Mouse (Mus musculus): Measurements from ENCODE around the gene Osbpl6. TPM values are rescaled to one million over a fixed set of nuclear protein-coding genes. Genes with fewer than 3 reads are reported as not detected.

Osbpl6 gene
- polyA plus RNA-seq, 1 experiment from 2014 or later = 13.8 TPM

- DNase-seq (ENCODE audit: low spot score) = no peak
- H3K36me3 ChIP-seq (ENCODE audit: control insufficient read depth, insufficient read depth, low read length) = no peaks in the 10 kb centered on the region
- H3K27me3 ChIP-seq (ENCODE audit: control insufficient read depth, insufficient read depth, low read length) = no peaks in the 10 kb centered on the region
- H3K27ac ChIP-seq (ENCODE audit: low read depth, low read length) = no peak overlapping the region
- no peaks in the 10 kb centered on the region for H3K9me3 ChIP-seq (ENCODE audit: control insufficient read depth, low read length)
- H3K4me1 ChIP-seq (replicated peaks; ENCODE audit: control insufficient read depth, insufficient read depth, low read length) = no peaks in the 10 kb centered on the region
- H3K4me3 ChIP-seq (ENCODE audit: low read depth, low read length) = no peak overlapping the region
- H3K4me2 ChIP-seq (ENCODE audit: low read depth, low read length, severe bottlenecking) = no peak overlapping the region
- no peak for ATAC-seq (replicated peaks; ENCODE audit: low FRiP score)
- H3K9ac ChIP-seq (ENCODE audit: low read length) = no peak overlapping the region
- 91% methylated on average over 7 of the region's 7 CpGs for WGBS
Observed at GRCm38 (mm10) chr2:76434224-76434623, 27.9 kb downstream of the Osbpl6 start.

- Histone ChIP-seq H3K4me1 (replicated peaks; ENCODE audit: control insufficient read depth, insufficient read depth, low read length) (no peaks in the 10 kb centered on the region), H3K27me3 (ENCODE audit: control insufficient read depth, insufficient read depth, low read length) (no peaks in the 10 kb centered on the region), H3K4me2 (ENCODE audit: low read depth, low read length, severe bottlenecking) (no peak overlapping the region), H3K9ac (ENCODE audit: low read length) (no peak overlapping the region), H3K27ac (ENCODE audit: low read depth, low read length) (no peak overlapping the region), H3K36me3 (ENCODE audit: control insufficient read depth, insufficient read depth, low read length) (no peaks in the 10 kb centered on the region), H3K9me3 (ENCODE audit: control insufficient read depth, low read length) (no peaks in the 10 kb centered on the region), H3K4me3 (ENCODE audit: low read depth, low read length) (no peak overlapping the region)
- ATAC-seq (replicated peaks; ENCODE audit: low FRiP score) (no peak), DNase-seq (ENCODE audit: low spot score) (no peak)
- 92% methylated on average over 7 of the region's 7 CpGs for WGBS
Observed at GRCm38 (mm10) chr2:76435667-76436239, 29.4 kb downstream of the Osbpl6 start.

GRCm38 (mm10) chr2:76437372-76437771 lies 31.1 kb downstream of the Osbpl6 start:
- Histone ChIP-seq H3K9ac (ENCODE audit: low read length) (no peak overlapping the region), H3K36me3 (ENCODE audit: control insufficient read depth, insufficient read depth, low read length) (no peaks in the 10 kb centered on the region), H3K9me3 (ENCODE audit: control insufficient read depth, low read length) (no peaks in the 10 kb centered on the region), H3K4me1 (replicated peaks; ENCODE audit: control insufficient read depth, insufficient read depth, low read length) (no peaks in the 10 kb centered on the region), H3K27me3 (ENCODE audit: control insufficient read depth, insufficient read depth, low read length) (no peaks in the 10 kb centered on the region), H3K4me3 (ENCODE audit: low read depth, low read length) (no peak overlapping the region), H3K27ac (ENCODE audit: low read depth, low read length) (no peak overlapping the region), H3K4me2 (ENCODE audit: low read depth, low read length, severe bottlenecking) (no peak overlapping the region)
- WGBS = 88% methylated on average over 2 of the region's 2 CpGs
- ATAC-seq (replicated peaks; ENCODE audit: low FRiP score) (no peak), DNase-seq (ENCODE audit: low spot score) (no peak)

- Histone ChIP-seq H3K9ac (ENCODE audit: low read length) (no peak overlapping the region), H3K4me2 (ENCODE audit: low read depth, low read length, severe bottlenecking) (no peak overlapping the region), H3K4me1 (replicated peaks; ENCODE audit: control insufficient read depth, insufficient read depth, low read length) (no peaks in the 10 kb centered on the region), H3K36me3 (ENCODE audit: control insufficient read depth, insufficient read depth, low read length) (no peaks in the 10 kb centered on the region), H3K9me3 (ENCODE audit: control insufficient read depth, low read length) (no peaks in the 10 kb centered on the region), H3K4me3 (ENCODE audit: low read depth, low read length) (no peak overlapping the region), H3K27ac (ENCODE audit: low read depth, low read length) (no peak overlapping the region), H3K27me3 (ENCODE audit: control insufficient read depth, insufficient read depth, low read length) (no peaks in the 10 kb centered on the region)
- no peak for ATAC-seq (replicated peaks; ENCODE audit: low FRiP score)
- DNase-seq (ENCODE audit: low spot score) = no peak
- WGBS = 46% methylated on average over 2 of the region's 2 CpGs
Observed at GRCm38 (mm10) chr2:76439540-76439939, 33.2 kb downstream of the Osbpl6 start.

GRCm38 (mm10) chr2:76442086-76442485 lies 35.8 kb downstream of the Osbpl6 start:
- Histone ChIP-seq H3K9ac (ENCODE audit: low read length) (no peak overlapping the region), H3K9me3 (ENCODE audit: control insufficient read depth, low read length) (no peaks in the 10 kb centered on the region), H3K4me2 (ENCODE audit: low read depth, low read length, severe bottlenecking) (no peak overlapping the region), H3K27me3 (ENCODE audit: control insufficient read depth, insufficient read depth, low read length) (no peaks in the 10 kb centered on the region), H3K27ac (ENCODE audit: low read depth, low read length) (no peak overlapping the region), H3K4me1 (replicated peaks; ENCODE audit: control insufficient read depth, insufficient read depth, low read length) (no peaks in the 10 kb centered on the region), H3K36me3 (ENCODE audit: control insufficient read depth, insufficient read depth, low read length) (no peaks in the 10 kb centered on the region), H3K4me3 (ENCODE audit: low read depth, low read length) (no peak overlapping the region)
- ATAC-seq (replicated peaks; ENCODE audit: low FRiP score) = no peak
- no peak for DNase-seq (ENCODE audit: low spot score)
- WGBS = 71% methylated on average over 3 of the region's 3 CpGs

- no peak overlapping the region for H3K4me2 ChIP-seq (ENCODE audit: low read depth, low read length, severe bottlenecking)
- no peak overlapping the region for H3K9ac ChIP-seq (ENCODE audit: low read length)
- ATAC-seq (replicated peaks; ENCODE audit: low FRiP score) (no peak), DNase-seq (ENCODE audit: low spot score) (no peak)
- H3K9me3 ChIP-seq (ENCODE audit: control insufficient read depth, low read length) = no peaks in the 10 kb centered on the region
- WGBS = 80% methylated on average over 6 of the region's 6 CpGs
- no peaks in the 10 kb centered on the region for H3K4me1 ChIP-seq (replicated peaks; ENCODE audit: control insufficient read depth, insufficient read depth, low read length)
- no peak overlapping the region for H3K4me3 ChIP-seq (ENCODE audit: low read depth, low read length)
- H3K27me3 ChIP-seq (ENCODE audit: control insufficient read depth, insufficient read depth, low read length) = no peaks in the 10 kb centered on the region
- no peaks in the 10 kb centered on the region for H3K36me3 ChIP-seq (ENCODE audit: control insufficient read depth, insufficient read depth, low read length)
- no peak overlapping the region for H3K27ac ChIP-seq (ENCODE audit: low read depth, low read length)
Observed at GRCm38 (mm10) chr2:76449836-76450355, 43.6 kb downstream of the Osbpl6 start.

GRCm38 (mm10) chr2:76466723-76467122 lies 60.4 kb downstream of the Osbpl6 start:
- whole genome bisulfite sequencing = 97% methylated on average over 5 of the region's 5 CpGs
- Histone ChIP-seq H3K27me3 (ENCODE audit: control insufficient read depth, insufficient read depth, low read length) (no peaks in the 10 kb centered on the region), H3K4me3 (ENCODE audit: low read depth, low read length) (no peak overlapping the region), H3K4me1 (replicated peaks; ENCODE audit: control insufficient read depth, insufficient read depth, low read length) (no peaks in the 10 kb centered on the region), H3K9me3 (ENCODE audit: control insufficient read depth, low read length) (no peaks in the 10 kb centered on the region), H3K4me2 (ENCODE audit: low read depth, low read length, severe bottlenecking) (no peak overlapping the region), H3K36me3 (ENCODE audit: control insufficient read depth, insufficient read depth, low read length) (no peaks in the 10 kb centered on the region), H3K27ac (ENCODE audit: low read depth, low read length) (no peak overlapping the region), H3K9ac (ENCODE audit: low read length) (no peak overlapping the region)
- DNase-seq (ENCODE audit: low spot score) (no peak), ATAC-seq (replicated peaks; ENCODE audit: low FRiP score) (no peak)

GRCm38 (mm10) chr2:76468204-76468603 lies 61.9 kb downstream of the Osbpl6 start:
- no peak overlapping the region for H3K27ac ChIP-seq (ENCODE audit: low read depth, low read length)
- no peak for DNase-seq (ENCODE audit: low spot score)
- no peaks in the 10 kb centered on the region for H3K27me3 ChIP-seq (ENCODE audit: control insufficient read depth, insufficient read depth, low read length)
- H3K4me1 ChIP-seq (replicated peaks; ENCODE audit: control insufficient read depth, insufficient read depth, low read length) = no peaks in the 10 kb centered on the region
- no peaks in the 10 kb centered on the region for H3K36me3 ChIP-seq (ENCODE audit: control insufficient read depth, insufficient read depth, low read length)
- ATAC-seq (replicated peaks; ENCODE audit: low FRiP score) = no peak
- H3K9me3 ChIP-seq (ENCODE audit: control insufficient read depth, low read length) = no peaks in the 10 kb centered on the region
- H3K9ac ChIP-seq (ENCODE audit: low read length) = no peak overlapping the region
- whole genome bisulfite sequencing = 83% methylated on average over 8 of the region's 8 CpGs
- H3K4me2 ChIP-seq (ENCODE audit: low read depth, low read length, severe bottlenecking) = no peak overlapping the region
- H3K4me3 ChIP-seq (ENCODE audit: low read depth, low read length) = no peak overlapping the region

GRCm38 (mm10) chr2:76469091-76469750 lies 62.9 kb downstream of the Osbpl6 start:
- Histone ChIP-seq H3K36me3 (ENCODE audit: control insufficient read depth, insufficient read depth, low read length) (no peaks in the 10 kb centered on the region), H3K4me2 (ENCODE audit: low read depth, low read length, severe bottlenecking) (no peak overlapping the region), H3K27ac (ENCODE audit: low read depth, low read length) (no peak overlapping the region), H3K9me3 (ENCODE audit: control insufficient read depth, low read length) (no peaks in the 10 kb centered on the region), H3K27me3 (ENCODE audit: control insufficient read depth, insufficient read depth, low read length) (no peaks in the 10 kb centered on the region), H3K9ac (ENCODE audit: low read length) (no peak overlapping the region), H3K4me1 (replicated peaks; ENCODE audit: control insufficient read depth, insufficient read depth, low read length) (no peaks in the 10 kb centered on the region), H3K4me3 (ENCODE audit: low read depth, low read length) (no peak overlapping the region)
- 94% methylated on average over 6 of the region's 6 CpGs for WGBS
- ATAC-seq (replicated peaks; ENCODE audit: low FRiP score) (no peak), DNase-seq (ENCODE audit: low spot score) (no peak)
